Mouse (Mus musculus): ENCODE measurements around the gene Arrb1. TPM values are rescaled to one million over a fixed set of nuclear protein-coding genes. Genes with fewer than 3 reads are reported as not detected.

Arrb1 gene
- polyA plus RNA-seq, 1 experiment from 2014 or later, result 4.5 TPM

DNA sequence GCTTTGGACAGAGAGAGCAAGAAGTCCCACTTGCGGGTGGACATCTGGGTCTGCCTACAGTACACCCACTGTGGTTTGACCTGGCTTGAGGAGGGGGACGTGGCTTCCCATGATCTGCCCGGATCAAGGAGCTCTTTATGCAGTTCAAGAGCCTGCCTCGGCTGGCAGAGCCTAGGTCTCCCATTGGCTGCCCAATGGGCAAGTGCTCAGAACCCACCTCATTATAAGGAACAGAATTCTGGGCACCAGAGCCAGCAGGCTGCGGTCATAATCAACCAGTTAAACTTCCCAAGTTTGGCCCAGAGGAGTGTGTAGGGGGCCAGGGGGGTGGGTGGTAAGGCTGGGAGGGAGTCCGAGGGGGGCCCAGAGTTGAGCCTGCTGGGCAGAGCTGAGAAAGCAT is 9.0 kb downstream of the Arrb1 start:
- no peaks in the 10 kb centered on the region for H3K36me3 ChIP-seq (ENCODE audit: control insufficient read depth, insufficient read depth, low read length)
- H3K9ac ChIP-seq (ENCODE audit: low read depth, low read length), result no peak overlapping the region
- no peak for DNase-seq (ENCODE audit: low spot score)
- ATAC-seq (ENCODE audit: low FRiP score), result no peak
- H3K4me3 ChIP-seq (ENCODE audit: low read depth, low read length), result no peak overlapping the region
- no peak overlapping the region for H3K4me2 ChIP-seq (replicated peaks; ENCODE audit: low read depth, low read length)
- no peaks in the 10 kb centered on the region for H3K9me3 ChIP-seq (ENCODE audit: control insufficient read depth, low read length)
- WGBS, result 71% methylated on average over 6 of the region's 6 CpGs
- peaks cover 8% of the 10 kb centered on the region; the same call in 1 of the 2 replicates for H3K4me1 ChIP-seq (replicated peaks; ENCODE audit: control insufficient read depth, insufficient read depth, low read length)
- no peaks in the 10 kb centered on the region for H3K27me3 ChIP-seq (ENCODE audit: control insufficient read depth, insufficient read depth, low read length)
- no peak overlapping the region for H3K27ac ChIP-seq (ENCODE audit: low read depth, low read length)

- Histone ChIP-seq H3K36me3 (ENCODE audit: control insufficient read depth, insufficient read depth, low read length) (no peaks in the 10 kb centered on the region), H3K4me1 (replicated peaks; ENCODE audit: control insufficient read depth, insufficient read depth, low read length) (no peaks in the 10 kb centered on the region), H3K4me3 (ENCODE audit: low read depth, low read length) (no peak overlapping the region), H3K4me2 (replicated peaks; ENCODE audit: low read depth, low read length) (no peak overlapping the region), H3K9me3 (ENCODE audit: control insufficient read depth, low read length) (no peaks in the 10 kb centered on the region), H3K27ac (ENCODE audit: low read depth, low read length) (peak overlapping the region; percentile 11; the same call in 1 of the 2 replicates), H3K9ac (ENCODE audit: low read depth, low read length) (no peak overlapping the region), H3K27me3 (ENCODE audit: control insufficient read depth, insufficient read depth, low read length) (no peaks in the 10 kb centered on the region)
- ATAC-seq (ENCODE audit: low FRiP score), result no peak
- 53% methylated on average over 10 of the region's 10 CpGs for WGBS
- no peak for DNase-seq (ENCODE audit: low spot score)
Observed at GRCm38 (mm10) chr7:99545885-99546745, 10.8 kb downstream of the Arrb1 start.

DNA sequence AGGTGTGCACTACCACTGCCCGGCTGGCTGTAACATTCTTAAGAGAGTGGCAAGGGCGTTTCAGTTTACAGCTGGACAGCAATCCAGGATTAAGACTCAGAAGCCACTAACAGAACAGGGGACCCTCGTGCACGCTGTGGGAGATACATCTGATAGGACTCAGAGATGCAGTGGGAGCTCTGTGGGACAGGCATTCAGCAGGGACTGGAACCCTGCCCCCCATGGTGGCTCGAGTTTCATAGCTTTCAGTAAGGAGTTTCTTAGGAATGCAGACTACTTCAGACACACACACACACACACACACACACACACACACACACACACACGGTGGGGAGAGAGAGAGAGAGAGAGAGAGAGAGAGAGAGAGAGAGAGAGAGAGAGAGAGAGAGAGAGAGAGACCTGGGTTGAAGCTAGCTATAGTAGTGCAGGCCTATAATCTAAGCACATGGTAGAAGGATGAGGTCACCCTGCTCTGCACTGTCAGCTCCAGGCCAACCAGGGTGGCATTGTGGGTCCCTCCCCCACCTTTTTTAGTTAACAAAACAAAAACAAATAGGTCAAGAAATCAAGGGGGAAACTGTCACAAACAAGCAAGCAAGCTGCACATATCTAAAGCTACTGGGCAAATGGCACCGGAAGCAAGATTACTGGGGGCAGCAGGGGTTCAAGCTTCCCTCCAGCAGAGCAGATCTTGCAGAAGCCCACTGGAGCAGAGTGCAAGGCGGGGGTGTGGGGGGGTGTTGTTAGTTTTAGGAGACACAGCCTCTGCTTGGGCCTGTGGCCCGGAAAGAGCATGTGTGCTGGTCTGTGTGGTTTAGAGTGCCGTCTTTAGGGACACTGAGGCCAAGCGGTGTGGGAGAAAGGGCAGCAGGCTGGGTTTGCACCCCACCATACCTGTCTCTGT is 12.6 kb downstream of the Arrb1 start:
- no peak overlapping the region for H3K4me3 ChIP-seq (ENCODE audit: low read depth, low read length)
- ATAC-seq (ENCODE audit: low FRiP score), result no peak
- H3K27me3 ChIP-seq (ENCODE audit: control insufficient read depth, insufficient read depth, low read length), result no peaks in the 10 kb centered on the region
- H3K9me3 ChIP-seq (ENCODE audit: control insufficient read depth, low read length), result no peaks in the 10 kb centered on the region
- WGBS, result 51% methylated on average over 10 of the region's 11 CpGs
- H3K9ac ChIP-seq (ENCODE audit: low read depth, low read length), result no peak overlapping the region
- peaks cover 2% of the 10 kb centered on the region; the same call in 1 of the 2 replicates for H3K4me1 ChIP-seq (replicated peaks; ENCODE audit: control insufficient read depth, insufficient read depth, low read length)
- H3K27ac ChIP-seq (ENCODE audit: low read depth, low read length), result no peak overlapping the region
- no peak for DNase-seq (ENCODE audit: low spot score)
- no peak overlapping the region for H3K4me2 ChIP-seq (replicated peaks; ENCODE audit: low read depth, low read length)
- H3K36me3 ChIP-seq (ENCODE audit: control insufficient read depth, insufficient read depth, low read length), result no peaks in the 10 kb centered on the region

DNA sequence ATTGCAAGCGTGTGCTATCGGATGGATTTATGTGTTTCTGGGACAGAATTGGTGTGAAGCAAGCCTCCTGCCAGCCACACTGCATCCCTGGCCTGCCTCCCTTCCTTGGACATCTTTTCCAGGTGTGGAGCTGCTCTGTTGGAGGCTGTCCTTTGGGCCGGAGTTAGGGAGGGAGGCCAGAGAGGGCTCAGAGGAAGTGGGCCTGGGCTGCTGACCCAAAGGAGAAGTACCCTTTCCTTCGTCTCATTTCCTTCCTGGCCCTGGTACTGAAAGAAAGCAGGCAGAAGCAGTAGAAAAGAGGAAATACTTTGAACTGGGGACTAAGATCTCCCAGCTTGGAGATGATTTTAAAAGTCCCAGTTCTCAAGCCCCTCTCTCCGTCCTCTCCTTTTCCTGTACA is 14.4 kb downstream of the Arrb1 start:
- Histone ChIP-seq H3K9me3 (ENCODE audit: control insufficient read depth, low read length) (no peaks in the 10 kb centered on the region), H3K4me1 (replicated peaks; ENCODE audit: control insufficient read depth, insufficient read depth, low read length) (peaks cover 2% of the 10 kb centered on the region; the same call in 1 of the 2 replicates)

DNA sequence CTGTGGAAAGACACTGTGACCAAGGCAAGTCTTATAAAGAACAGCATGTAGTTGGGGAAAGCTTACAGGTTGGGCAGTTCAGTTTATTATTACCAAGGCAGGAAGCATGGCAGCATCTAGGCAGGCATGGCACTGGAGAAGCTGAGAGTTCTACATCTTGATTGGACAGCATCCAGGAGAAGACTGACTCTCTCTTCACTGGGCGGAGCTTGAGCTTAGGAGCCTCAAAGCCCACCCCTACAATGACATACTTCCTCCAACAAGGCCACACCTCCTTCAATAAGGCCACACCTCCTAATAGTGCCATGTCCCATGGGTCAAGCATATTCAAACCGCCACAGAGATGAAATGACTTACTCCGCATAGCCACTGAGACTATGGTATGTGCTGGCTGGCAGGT is 16.4 kb downstream of the Arrb1 start:
- Histone ChIP-seq H3K9ac (ENCODE audit: low read depth, low read length) (no peak overlapping the region), H3K4me3 (ENCODE audit: low read depth, low read length) (no peak overlapping the region), H3K36me3 (ENCODE audit: control insufficient read depth, insufficient read depth, low read length) (no peaks in the 10 kb centered on the region), H3K27ac (ENCODE audit: low read depth, low read length) (no peak overlapping the region), H3K4me2 (replicated peaks; ENCODE audit: low read depth, low read length) (no peak overlapping the region), H3K9me3 (ENCODE audit: control insufficient read depth, low read length) (no peaks in the 10 kb centered on the region), H3K27me3 (ENCODE audit: control insufficient read depth, insufficient read depth, low read length) (no peaks in the 10 kb centered on the region), H3K4me1 (replicated peaks; ENCODE audit: control insufficient read depth, insufficient read depth, low read length) (peaks cover 2% of the 10 kb centered on the region; the same call in 1 of the 2 replicates)
- no peak for DNase-seq (ENCODE audit: low spot score)
- no peak for ATAC-seq (ENCODE audit: low FRiP score)
- WGBS, result 94% methylated on average over 3 of the region's 3 CpGs

More for the DNA sequence above, 14.4 kb downstream of the Arrb1 start:
- no peak for DNase-seq (ENCODE audit: low spot score)
- H3K36me3 ChIP-seq (ENCODE audit: control insufficient read depth, insufficient read depth, low read length), result no peaks in the 10 kb centered on the region
- no peak for ATAC-seq (ENCODE audit: low FRiP score)
- H3K27me3 ChIP-seq (ENCODE audit: control insufficient read depth, insufficient read depth, low read length), result no peaks in the 10 kb centered on the region
- no peak overlapping the region for H3K27ac ChIP-seq (ENCODE audit: low read depth, low read length)
- no peak overlapping the region for H3K4me2 ChIP-seq (replicated peaks; ENCODE audit: low read depth, low read length)
- H3K4me3 ChIP-seq (ENCODE audit: low read depth, low read length), result no peak overlapping the region
- 89% methylated on average over 5 of the region's 5 CpGs for WGBS
- no peak overlapping the region for H3K9ac ChIP-seq (ENCODE audit: low read depth, low read length)

GRCm38 (mm10) chr7:99553222-99553884 is 18.1 kb downstream of the Arrb1 start:
- Histone ChIP-seq H3K9ac (ENCODE audit: low read depth, low read length) (no peak overlapping the region), H3K4me3 (ENCODE audit: low read depth, low read length) (no peak overlapping the region), H3K4me2 (replicated peaks; ENCODE audit: low read depth, low read length) (no peak overlapping the region), H3K27me3 (ENCODE audit: control insufficient read depth, insufficient read depth, low read length) (no peaks in the 10 kb centered on the region), H3K27ac (ENCODE audit: low read depth, low read length) (no peak overlapping the region), H3K36me3 (ENCODE audit: control insufficient read depth, insufficient read depth, low read length) (no peaks in the 10 kb centered on the region), H3K4me1 (replicated peaks; ENCODE audit: control insufficient read depth, insufficient read depth, low read length) (peaks cover 2% of the 10 kb centered on the region; the same call in 1 of the 2 replicates), H3K9me3 (ENCODE audit: control insufficient read depth, low read length) (no peaks in the 10 kb centered on the region)
- DNase-seq (ENCODE audit: low spot score), result no peak
- ATAC-seq (ENCODE audit: low FRiP score), result no peak
- 46% methylated on average over 9 of the region's 9 CpGs for WGBS

DNA sequence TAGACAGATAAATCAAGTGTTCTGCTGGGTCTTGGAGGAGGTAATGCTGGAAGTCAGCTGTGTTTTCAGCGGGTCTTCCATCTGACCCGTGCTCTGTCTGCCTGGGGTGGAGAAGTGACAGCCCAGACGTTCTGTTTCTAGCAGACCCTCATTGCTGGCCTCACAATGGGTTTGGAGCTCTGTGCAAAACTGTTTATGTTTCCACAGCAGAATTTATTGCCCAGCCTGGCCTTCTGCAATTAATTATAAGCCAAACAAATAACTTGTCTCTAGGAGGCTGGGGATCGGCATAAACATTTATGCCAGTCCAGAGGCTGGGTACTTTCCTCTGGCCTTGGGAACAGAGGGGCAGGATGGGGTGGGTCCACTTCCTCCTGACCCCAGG is 18.6 kb downstream of the Arrb1 start:
- WGBS, result 41% methylated on average over 4 of the region's 4 CpGs
- H3K4me3 ChIP-seq (ENCODE audit: low read depth, low read length), result no peak overlapping the region
- H3K27ac ChIP-seq (ENCODE audit: low read depth, low read length), result no peak overlapping the region
- DNase-seq (ENCODE audit: low spot score) (no peak), ATAC-seq (ENCODE audit: low FRiP score) (no peak)
- H3K9me3 ChIP-seq (ENCODE audit: control insufficient read depth, low read length), result no peaks in the 10 kb centered on the region
- H3K27me3 ChIP-seq (ENCODE audit: control insufficient read depth, insufficient read depth, low read length), result no peaks in the 10 kb centered on the region
- H3K9ac ChIP-seq (ENCODE audit: low read depth, low read length), result no peak overlapping the region
- H3K4me1 ChIP-seq (replicated peaks; ENCODE audit: control insufficient read depth, insufficient read depth, low read length), result peaks cover 2% of the 10 kb centered on the region; the same call in 1 of the 2 replicates
- H3K4me2 ChIP-seq (replicated peaks; ENCODE audit: low read depth, low read length), result no peak overlapping the region
- H3K36me3 ChIP-seq (ENCODE audit: control insufficient read depth, insufficient read depth, low read length), result no peaks in the 10 kb centered on the region

- H3K27ac ChIP-seq (ENCODE audit: low read depth, low read length), result no peak overlapping the region
- no peak overlapping the region for H3K4me3 ChIP-seq (ENCODE audit: low read depth, low read length)
- no peaks in the 10 kb centered on the region for H3K36me3 ChIP-seq (ENCODE audit: control insufficient read depth, insufficient read depth, low read length)
- no peaks in the 10 kb centered on the region for H3K9me3 ChIP-seq (ENCODE audit: control insufficient read depth, low read length)
- WGBS, result 28% methylated on average over 6 of the region's 6 CpGs
- DNase-seq (ENCODE audit: low spot score) (peak; percentile 64), ATAC-seq (ENCODE audit: low FRiP score) (no peak)
- no peak overlapping the region for H3K9ac ChIP-seq (ENCODE audit: low read depth, low read length)
- H3K4me1 ChIP-seq (replicated peaks; ENCODE audit: control insufficient read depth, insufficient read depth, low read length), result peaks cover 10% of the 10 kb centered on the region
- no peak overlapping the region for H3K4me2 ChIP-seq (replicated peaks; ENCODE audit: low read depth, low read length)
- no peaks in the 10 kb centered on the region for H3K27me3 ChIP-seq (ENCODE audit: control insufficient read depth, insufficient read depth, low read length)
Observed at GRCm38 (mm10) chr7:99555862-99556261, 20.6 kb downstream of the Arrb1 start.
